Mouse (Mus musculus): ENCODE measurements around the gene Pprc1.

- TF ChIP-seq ZNF384 (IDR thresholded peaks at IDR 0.05; ENCODE audit: low read depth, low read length) (no peak), SIN3A (IDR thresholded peaks at IDR 0.05; ENCODE audit: low read length) (no peak; the same call in 1 of the 2 replicates), CTCF (IDR thresholded peaks at IDR 0.05 in 2 of 3, conservative IDR thresholded peaks at IDR 0.05 in 1 of 3; ENCODE audit: control insufficient read depth in 1 of 3, insufficient read depth in 1 of 3, low read depth in 2 of 3, low read length in 3 of 3, poor library complexity in 1 of 3, severe bottlenecking in 1 of 3) (no peak), EP300 (IDR thresholded peaks at IDR 0.05; ENCODE audit: low read depth in 1 of 2, low read length in 2 of 2) (peak; percentile 31 to 45; a peak in 2 of 4 replicates), TBP (IDR thresholded peaks at IDR 0.05; ENCODE audit: low read depth, low read length) (peak; percentile 64), POLR2A (IDR thresholded peaks at IDR 0.05; ENCODE audit: control insufficient read depth in 1 of 2, insufficient read depth in 1 of 2, low read depth in 1 of 2, low read length in 2 of 2, poor library complexity in 1 of 2) (peak in 1 of 2 experiments; percentile 23; a peak in 1 of 4 replicates), USF1 (IDR thresholded peaks at IDR 0.05; ENCODE audit: low read depth, low read length) (no peak), TAL1 (IDR thresholded peaks at IDR 0.05; ENCODE audit: low read length) (no peak)
These were observed 5.8 kb downstream of the Pprc1 start for GRCm38 (mm10) chr19:46050462-46050861.
